Mouse (Mus musculus) MEL-GATA-1-ER (cell line): ENCODE data around the gene Arl13b.

Source experiments
- DNase-seq: peaks from one replicate; pipeline ENCODE4 v3.0.0-alpha.2; 2012; ENCODE audit warnings: low read depth; ENCODE audit errors: extremely low read depth

Gene Arl13b

GRCm38 (mm10) chr16:62814491-62814890 is 32.3 kb downstream of the Arl13b start, which contains the start of gene Stx19:
Gene Stx19 (plus strand): TSS chr16:62814676.
- DNase-seq: no peak

- no peak for DNase-seq
These were observed 33.0 kb downstream of the Arl13b start for GRCm38 (mm10) chr16:62813790-62814189.

GRCm38 (mm10) chr16:62810855-62811254 is 36.0 kb downstream of the Arl13b start:
- no peak for DNase-seq

- no peak for DNase-seq
These were observed 39.4 kb downstream of the Arl13b start for GRCm38 (mm10) chr16:62807249-62807979.

GRCm38 (mm10) chr16:62804621-62805020 is 42.2 kb downstream of the Arl13b start:
- DNase-seq: no peak

- no peak for DNase-seq
These were observed 47.0 kb downstream of the Arl13b start for GRCm38 (mm10) chr16:62799839-62800238.

GRCm38 (mm10) chr16:62799426-62799825 is 47.4 kb downstream of the Arl13b start:
- DNase-seq: no peak

GRCm38 (mm10) chr16:62798808-62799207 is 48.0 kb downstream of the Arl13b start:
- no peak for DNase-seq

- no peak for DNase-seq
These were observed 50.2 kb downstream of the Arl13b start for GRCm38 (mm10) chr16:62796608-62797007.

GRCm38 (mm10) chr16:62786621-62787331 is 60.1 kb downstream of the Arl13b start, which contains the start of gene Nsun3:
Gene Nsun3 (minus strand): TSS chr16:62786818.
- peak; percentile 93 for DNase-seq

- DNase-seq: peak; percentile 17
These were observed 64.6 kb downstream of the Arl13b start for GRCm38 (mm10) chr16:62782229-62782628.

GRCm38 (mm10) chr16:62778282-62778681 is 68.6 kb downstream of the Arl13b start:
- DNase-seq: no peak

- DNase-seq: no peak
These were observed 70.8 kb downstream of the Arl13b start for GRCm38 (mm10) chr16:62776034-62776433.

- no peak for DNase-seq
These were observed 73.4 kb downstream of the Arl13b start for GRCm38 (mm10) chr16:62773462-62773861.

GRCm38 (mm10) chr16:62758340-62758739 is 88.5 kb downstream of the Arl13b start:
- DNase-seq: peak; percentile 75

- no peak for DNase-seq
These were observed 91.5 kb downstream of the Arl13b start for GRCm38 (mm10) chr16:62755307-62755706.

- DNase-seq: no peak
These were observed 93.2 kb downstream of the Arl13b start for GRCm38 (mm10) chr16:62753597-62753996.

- DNase-seq: no peak
These were observed 93.8 kb downstream of the Arl13b start for GRCm38 (mm10) chr16:62753079-62753478.

GRCm38 (mm10) chr16:62745875-62746274 is 101.0 kb downstream of the Arl13b start:
- DNase-seq: no peak
